Mouse (Mus musculus) midbrain, embryonic 13.5 days (tissue): ENCODE data around the gene Ccndbp1. TPM values are rescaled to one million over a fixed set of nuclear protein-coding genes. Genes with fewer than 3 reads are reported as not detected.
"Not testable (repeated sequence)": the region's sequence is repeated elsewhere in the genome, so short reads cannot be mapped to it uniquely, and the experiment has no call there.

ENCODE experiments used
- ATAC-seq: fragments of 200-750 bp; cut with Nextera tagmentation; 2 replicates; pipeline ENCODE4 v1.8.0; 2017; ENCODE audit warnings: mild to moderate bottlenecking, moderate TSS enrichment, moderate library complexity
- H3K27ac ChIP-seq: fragments of 300-500 bp; sonication (generic); 2 replicates; pipeline ENCODE4 v1.5.1; 2015; ENCODE audit warnings: inconsistent platforms, mild to moderate bottlenecking, moderate library complexity
- H3K27me3 ChIP-seq: fragments of 300-500 bp; sonication (generic); 2 replicates; pipeline ENCODE4 v1.6.1; 2015; ENCODE audit warnings: mild to moderate bottlenecking, inconsistent platforms
- H3K36me3 ChIP-seq: fragments of 300-500 bp; sonication (generic); 2 replicates; pipeline ENCODE4 v1.6.1; 2015; ENCODE audit warnings: mild to moderate bottlenecking, inconsistent platforms
- H3K4me1 ChIP-seq: fragments of 300-500 bp; sonication (generic); replicated peaks from 2 replicates; pipeline ENCODE4 v1.6.1; 2015; ENCODE audit warnings: inconsistent platforms
- H3K4me2 ChIP-seq: fragments of 300-500 bp; sonication (generic); replicated peaks from 2 replicates; pipeline ENCODE4 v1.6.1; 2015; ENCODE audit warnings: moderate library complexity, mild to moderate bottlenecking, inconsistent platforms
- H3K4me3 ChIP-seq: fragments of 300-500 bp; sonication (generic); replicated peaks from 2 replicates; pipeline ENCODE4 v1.5.1; 2015; ENCODE audit warnings: mild to moderate bottlenecking, inconsistent platforms
- H3K9ac ChIP-seq: fragments of 300-500 bp; sonication (generic); replicated peaks from 2 replicates; pipeline ENCODE4 v1.6.1; 2015; ENCODE audit warnings: mild to moderate bottlenecking, inconsistent platforms
- H3K9me3 ChIP-seq: fragments of 300-500 bp; sonication (generic); 2 replicates; pipeline ENCODE4 v1.6.1; 2016; ENCODE audit warnings: mild to moderate bottlenecking, inconsistent platforms
- whole genome bisulfite sequencing: fragments of 180-500 bp; shearing (Covaris S2); methylation state at CpG from one replicate; pipeline ENCODE4 v1.1.7; 2015; 5-methylcytosine and 5-hydroxymethylcytosine counted together
- polyA plus RNA-seq: library from polyadenylated mRNA; unstranded; fragments of >200 nt; fragmentation: Nextera tagmentation; extraction: Ambion mirVana; gene quantifications from 2 replicates; pipeline ENCODE4 v1.2.1, GENCODE M21; 2015

Gene Ccndbp1
- polyA plus RNA-seq, 1 experiment from 2014 or later, result 72.0 TPM

DNA sequence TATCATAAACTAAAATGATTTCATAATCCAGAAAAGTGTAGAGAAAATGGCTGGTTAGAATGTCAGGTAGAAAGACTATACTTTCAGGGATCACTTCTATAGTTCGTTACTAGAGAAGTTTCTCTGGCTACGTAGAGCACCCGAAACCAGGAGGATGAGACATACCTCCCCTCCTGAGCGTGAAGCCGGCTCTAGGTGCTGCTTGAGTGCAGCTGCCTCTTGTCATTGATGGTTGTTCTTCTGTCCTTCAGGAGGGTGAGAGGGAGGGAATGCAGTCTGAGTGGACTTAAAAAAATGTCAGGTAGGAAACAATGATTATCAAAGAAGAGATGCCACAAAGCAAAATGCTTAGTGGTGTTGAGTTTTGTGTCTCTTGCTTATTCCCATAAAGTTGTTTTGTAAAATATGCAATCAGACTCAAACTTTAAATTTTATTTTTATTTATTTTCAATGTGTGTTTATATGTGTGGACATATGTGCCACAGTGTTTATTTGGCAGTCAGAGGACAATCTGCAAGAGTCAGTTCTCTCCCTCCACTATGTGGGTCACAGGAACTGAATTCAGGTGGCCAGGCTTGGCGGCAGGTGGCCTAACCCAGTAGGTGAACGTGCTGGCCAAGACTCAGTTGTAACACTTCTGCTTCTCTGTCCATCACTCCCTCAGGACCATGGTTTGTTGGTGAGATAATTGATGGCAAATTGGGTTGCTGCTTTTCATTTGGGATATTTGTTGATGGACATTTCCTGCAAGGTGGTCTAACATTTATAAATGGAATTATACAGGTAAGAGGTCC is 4.0 kb upstream of the Ccndbp1 start:
- 87% methylated on average over 7 of the region's 7 CpGs for WGBS
- no peaks in the 10 kb centered on the region for H3K9me3 ChIP-seq
- no peak overlapping the region for H3K9ac ChIP-seq
- no peak overlapping the region for H3K27ac ChIP-seq
- no peaks in the 10 kb centered on the region for H3K27me3 ChIP-seq
- H3K4me1 ChIP-seq, result peaks cover 8% of the 10 kb centered on the region
- H3K36me3 ChIP-seq, result peaks cover 3% of the 10 kb centered on the region; the same call in 1 of the 2 replicates
- no peak for ATAC-seq
- no peak overlapping the region for H3K4me2 ChIP-seq
- no peak overlapping the region for H3K4me3 ChIP-seq

DNA sequence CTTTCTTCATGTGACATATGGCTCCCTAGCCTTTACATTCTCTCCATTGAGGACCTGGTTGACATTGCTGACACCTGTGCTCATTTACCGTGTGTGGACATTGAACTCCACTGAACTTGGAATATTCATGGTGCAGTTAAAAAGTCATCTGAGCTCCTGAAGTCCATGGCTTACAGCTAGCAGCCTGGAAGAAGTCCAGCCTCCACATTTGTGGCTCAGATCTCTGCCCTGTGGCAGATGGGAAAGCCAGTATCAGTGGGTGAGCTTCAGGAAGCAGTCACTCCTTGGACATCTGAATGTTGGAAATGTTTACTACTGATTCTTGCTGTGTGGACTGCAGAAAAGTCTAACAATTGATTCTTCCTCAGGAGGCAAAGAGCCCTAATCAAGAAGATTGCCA is 1.2 kb upstream of the Ccndbp1 start:
- Histone ChIP-seq H3K4me1 (peaks cover 14% of the 10 kb centered on the region), H3K9ac (no peak overlapping the region), H3K4me3 (no peak overlapping the region), H3K36me3 (peaks cover 12% of the 10 kb centered on the region), H3K4me2 (no peak overlapping the region), H3K27me3 (no peaks in the 10 kb centered on the region), H3K9me3 (no peaks in the 10 kb centered on the region), H3K27ac (no peak overlapping the region)
- 90% methylated on average over 1 of the region's 1 CpGs for WGBS
- ATAC-seq, result no peak

DNA sequence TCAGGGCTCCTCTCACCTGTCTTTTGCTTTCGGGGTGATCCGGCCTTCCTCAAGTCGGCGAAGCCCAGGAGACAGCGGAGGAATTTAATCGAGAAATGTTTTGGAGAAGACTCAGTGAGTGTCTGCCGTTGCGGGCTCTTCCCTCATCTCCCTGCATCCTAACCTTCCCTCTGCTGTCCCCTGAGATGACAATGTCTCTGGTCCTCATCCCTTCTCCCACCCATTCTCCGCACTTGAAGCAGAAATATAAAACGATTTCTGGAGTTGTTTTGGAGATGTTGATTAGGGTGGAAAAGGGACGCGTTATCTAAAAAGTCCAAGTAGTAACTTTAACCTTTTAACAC is 433 bp downstream of the Ccndbp1 start:
- H3K27ac ChIP-seq, result peak overlapping the region; percentile 71
- WGBS, result 1% methylated on average over 12 of the region's 12 CpGs
- peak; percentile 62; the same call in 1 of the 2 replicates for ATAC-seq
- peak overlapping the region; percentile 85 for H3K9ac ChIP-seq
- peak overlapping the region; percentile 88 for H3K4me3 ChIP-seq
- no peaks in the 10 kb centered on the region for H3K9me3 ChIP-seq
- H3K4me2 ChIP-seq, result peak overlapping the region; percentile 90
- peaks cover 25% of the 10 kb centered on the region for H3K36me3 ChIP-seq
- peaks cover 14% of the 10 kb centered on the region for H3K4me1 ChIP-seq
- H3K27me3 ChIP-seq, result no peaks in the 10 kb centered on the region

DNA sequence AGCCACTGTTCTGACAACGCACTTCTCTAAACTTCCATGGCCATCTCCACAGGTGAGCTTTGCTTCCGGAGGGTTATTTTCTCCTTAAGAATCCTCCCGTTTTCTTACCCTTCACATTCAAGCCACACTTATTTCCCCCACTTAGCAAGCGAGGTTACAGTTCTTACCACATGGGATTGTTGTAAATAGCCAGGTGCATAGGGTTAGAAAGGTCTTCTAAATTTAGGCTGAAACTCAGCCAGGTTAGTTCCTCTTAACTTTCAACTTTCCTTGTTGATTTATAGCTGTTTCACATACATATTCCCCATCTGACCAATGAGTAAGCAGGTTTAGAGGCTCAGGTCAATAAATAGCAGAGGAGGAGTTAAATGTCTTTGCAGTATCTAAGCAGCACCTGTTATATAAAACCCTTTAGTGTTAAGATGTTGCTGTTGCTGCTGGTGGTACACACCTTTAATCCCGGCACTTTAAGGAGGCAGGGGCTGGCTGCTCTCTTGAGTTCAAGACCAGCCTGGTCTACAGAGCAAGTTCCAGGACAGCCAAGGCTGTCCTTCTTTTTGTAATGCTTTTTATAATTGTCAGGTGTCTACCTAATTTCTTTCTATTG is 971 bp downstream of the Ccndbp1 start:
- peak overlapping the region; percentile 85 for H3K9ac ChIP-seq
- H3K4me3 ChIP-seq, result peak overlapping the region; percentile 88
- peaks cover 29% of the 10 kb centered on the region for H3K36me3 ChIP-seq
- H3K27ac ChIP-seq, result no peak overlapping the region
- peak overlapping the region; percentile 90 for H3K4me2 ChIP-seq
- no peak for ATAC-seq
- WGBS, result 29% methylated on average over 5 of the region's 5 CpGs
- no peaks in the 10 kb centered on the region for H3K27me3 ChIP-seq
- H3K4me1 ChIP-seq, result peaks cover 14% of the 10 kb centered on the region
- no peaks in the 10 kb centered on the region for H3K9me3 ChIP-seq

DNA sequence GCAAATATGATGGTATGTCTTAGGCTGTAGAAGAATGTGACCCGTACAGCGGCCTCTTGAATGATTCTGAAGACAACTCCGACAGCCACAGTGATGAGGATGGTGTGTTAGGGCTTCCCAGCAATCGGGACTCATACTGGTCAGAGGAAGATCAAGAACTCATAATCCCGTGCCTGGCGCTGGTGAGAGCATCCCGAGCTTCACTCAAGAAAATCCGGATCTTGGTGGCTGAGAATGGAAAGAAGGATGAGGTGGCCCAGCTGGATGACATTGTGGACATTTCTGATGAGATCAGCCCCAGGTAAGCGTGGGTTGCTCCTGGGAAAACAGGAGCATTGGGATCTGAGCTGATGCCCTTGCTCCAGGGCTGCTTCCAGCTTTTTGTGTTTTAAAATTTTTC is 4.5 kb downstream of the Ccndbp1 start:
- 89% methylated on average over 9 of the region's 9 CpGs for WGBS
- no peak for ATAC-seq
- no peak overlapping the region for H3K4me3 ChIP-seq
- peaks cover 14% of the 10 kb centered on the region for H3K4me1 ChIP-seq
- H3K9ac ChIP-seq, result no peak overlapping the region
- H3K36me3 ChIP-seq, result peaks cover 54% of the 10 kb centered on the region
- no peaks in the 10 kb centered on the region for H3K9me3 ChIP-seq
- no peak overlapping the region for H3K4me2 ChIP-seq
- H3K27me3 ChIP-seq, result no peaks in the 10 kb centered on the region
- no peak overlapping the region for H3K27ac ChIP-seq

DNA sequence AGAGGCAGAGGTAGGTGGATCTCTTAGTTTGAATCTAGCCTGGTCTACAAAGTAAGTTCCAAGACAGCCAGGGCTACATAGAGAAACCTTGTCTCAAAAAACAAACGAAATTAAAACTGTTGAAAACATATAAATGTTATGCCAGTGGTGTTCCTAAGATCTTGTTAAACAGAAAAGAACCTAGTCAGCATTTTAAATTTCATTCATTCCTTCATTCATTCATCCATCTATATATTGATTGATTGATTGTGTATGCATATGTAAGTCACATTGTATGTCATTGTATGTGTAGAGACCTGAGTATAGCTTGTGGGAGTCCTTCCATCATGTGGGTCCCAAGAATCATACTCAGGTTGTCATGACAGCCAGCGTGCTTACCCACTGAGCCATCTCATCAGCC is 7.3 kb downstream of the Ccndbp1 start:
- no peak overlapping the region for H3K27ac ChIP-seq
- H3K4me3 ChIP-seq, result no peak overlapping the region
- no peak overlapping the region for H3K9ac ChIP-seq
- H3K4me1 ChIP-seq, result no peaks in the 10 kb centered on the region
- no peak overlapping the region for H3K4me2 ChIP-seq
- no peak for ATAC-seq
- 87% methylated on average over 2 of the region's 2 CpGs for WGBS
- H3K36me3 ChIP-seq, result peaks cover 58% of the 10 kb centered on the region
- H3K27me3 ChIP-seq, result no peaks in the 10 kb centered on the region
- H3K9me3 ChIP-seq, result no peaks in the 10 kb centered on the region

DNA sequence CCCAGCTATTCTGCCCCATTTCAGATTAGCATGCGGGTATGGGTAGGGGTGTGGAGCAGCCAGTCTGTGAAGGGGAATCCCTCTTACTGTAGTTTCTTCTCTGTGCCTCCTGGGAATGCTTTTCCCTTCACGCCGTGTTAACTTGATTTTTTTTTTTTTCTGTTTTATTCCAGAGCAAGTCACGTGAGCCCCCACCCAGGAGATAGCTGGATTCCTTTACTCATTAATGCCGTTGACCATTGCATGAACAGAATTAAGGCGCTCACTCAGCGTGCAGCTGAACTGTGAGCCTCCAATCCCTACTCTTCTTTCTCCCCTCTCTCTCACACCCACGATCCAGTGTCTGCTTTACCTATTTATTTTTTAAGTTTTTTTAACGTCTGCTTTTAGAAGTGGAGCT is 8.0 kb downstream of the Ccndbp1 start:
- no peaks in the 10 kb centered on the region for H3K4me1 ChIP-seq
- H3K4me2 ChIP-seq, result no peak overlapping the region
- H3K27ac ChIP-seq, result no peak overlapping the region
- no peak for ATAC-seq
- H3K4me3 ChIP-seq, result no peak overlapping the region
- H3K9ac ChIP-seq, result no peak overlapping the region
- no peaks in the 10 kb centered on the region for H3K9me3 ChIP-seq
- 83% methylated on average over 9 of the region's 9 CpGs for WGBS
- no peaks in the 10 kb centered on the region for H3K27me3 ChIP-seq
- peaks cover 54% of the 10 kb centered on the region for H3K36me3 ChIP-seq

DNA sequence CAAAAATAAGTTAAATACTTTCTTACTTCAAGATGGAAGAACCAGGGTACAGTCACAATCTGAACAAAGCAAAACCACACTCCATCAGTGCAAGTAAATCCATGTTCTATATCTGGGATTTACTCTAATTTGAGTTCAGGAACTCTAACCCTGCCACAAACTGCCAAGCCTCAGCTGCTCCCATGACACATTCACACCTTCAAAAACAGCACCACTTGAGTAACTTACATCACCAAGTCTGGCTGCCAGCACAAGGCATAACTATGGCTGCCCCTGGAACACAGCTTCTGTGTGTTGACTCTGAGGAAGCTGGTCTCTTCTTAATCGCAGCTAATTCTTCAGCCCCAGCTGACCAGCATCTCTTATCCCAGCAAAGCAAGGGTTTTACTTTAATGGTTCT is 8.9 kb downstream of the Ccndbp1 start:
- Histone ChIP-seq H3K9ac (no peak overlapping the region), H3K9me3 (no peaks in the 10 kb centered on the region), H3K36me3 (peaks cover 44% of the 10 kb centered on the region), H3K27ac (no peak overlapping the region), H3K27me3 (no peaks in the 10 kb centered on the region), H3K4me3 (no peak overlapping the region), H3K4me1 (no peaks in the 10 kb centered on the region), H3K4me2 (no peak overlapping the region)
- whole genome bisulfite sequencing, result 90% methylated on average over 1 of the region's 1 CpGs
- ATAC-seq, result no peak

DNA sequence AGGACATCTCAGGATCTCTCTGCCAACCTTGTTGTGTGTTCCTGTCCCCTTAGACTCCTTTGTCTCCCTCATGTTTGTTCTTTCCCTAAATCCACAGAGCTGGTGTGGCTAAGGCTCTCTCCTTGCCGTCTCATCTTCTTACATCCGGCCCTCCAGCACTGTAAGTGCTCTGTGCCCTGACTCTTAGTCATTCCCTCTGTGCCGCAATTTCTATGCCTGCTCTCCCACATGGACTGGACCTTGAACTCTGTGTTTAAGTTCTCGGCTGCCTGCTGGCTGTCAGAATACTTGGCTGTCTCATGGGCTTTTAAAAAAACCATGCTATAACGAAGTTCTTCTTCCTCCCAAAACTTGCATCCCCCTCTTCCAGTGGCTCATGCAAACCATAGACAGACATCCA is 14.7 kb downstream of the Ccndbp1 start:
- Histone ChIP-seq H3K9me3 (no peaks in the 10 kb centered on the region), H3K4me1 (no peaks in the 10 kb centered on the region), H3K36me3 (peaks cover 1% of the 10 kb centered on the region), H3K4me2 (no peak overlapping the region), H3K27ac (no peak overlapping the region), H3K9ac (no peak overlapping the region), H3K27me3 (no peaks in the 10 kb centered on the region), H3K4me3 (no peak overlapping the region)
- WGBS, result 68% methylated on average over 5 of the region's 5 CpGs
- no peak for ATAC-seq

DNA sequence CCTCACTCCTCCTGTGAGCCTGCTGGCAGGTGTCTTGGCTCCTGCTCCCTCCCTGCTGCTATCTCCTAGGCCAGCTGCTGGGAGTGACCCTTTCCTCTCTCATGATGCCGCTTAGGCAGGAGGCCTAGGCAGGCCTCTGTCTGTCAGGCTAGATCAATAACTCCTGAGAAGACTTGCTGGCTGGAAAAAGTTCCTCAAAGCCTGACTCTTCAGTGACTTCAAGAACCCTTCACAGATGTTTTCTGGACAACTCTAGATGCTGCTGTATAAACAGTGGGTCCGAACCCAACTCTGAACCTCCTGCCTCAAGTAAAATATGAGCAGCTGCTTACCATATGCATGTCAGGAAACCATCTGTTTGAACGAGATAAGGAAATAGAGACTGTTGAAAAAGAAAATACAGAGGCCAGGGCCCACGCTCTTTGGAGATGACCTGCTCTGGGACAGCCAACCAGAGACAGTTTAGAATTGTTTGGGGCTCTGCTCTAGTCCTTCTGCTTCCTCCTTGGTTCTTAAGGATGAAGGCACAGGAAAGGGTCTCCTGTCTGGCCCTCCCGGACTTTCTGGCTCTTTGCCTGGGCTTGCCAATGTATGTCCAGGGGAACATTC is 28.6 kb downstream of the Ccndbp1 start, which contains the start of gene Epb42:
Gene Epb42, minus strand, starts transcription at position 340 of the 609 bp plus-strand sequence.
- H3K4me2 ChIP-seq, result no peak within 1 kb of the TSS
- H3K9ac ChIP-seq, result no peak within 1 kb of the TSS
- H3K36me3 ChIP-seq, result no peaks in the 10 kb centered on the region
- no peaks in the 10 kb centered on the region for H3K4me1 ChIP-seq
- no peak for ATAC-seq
- H3K27me3 ChIP-seq, result no peaks in the 10 kb centered on the region
- no peak within 1 kb of the TSS for H3K27ac ChIP-seq
- H3K9me3 ChIP-seq, result no peaks in the 10 kb centered on the region
- 75% methylated on average over 5 of the region's 5 CpGs for WGBS
- H3K4me3 ChIP-seq, result no peak within 1 kb of the TSS

DNA sequence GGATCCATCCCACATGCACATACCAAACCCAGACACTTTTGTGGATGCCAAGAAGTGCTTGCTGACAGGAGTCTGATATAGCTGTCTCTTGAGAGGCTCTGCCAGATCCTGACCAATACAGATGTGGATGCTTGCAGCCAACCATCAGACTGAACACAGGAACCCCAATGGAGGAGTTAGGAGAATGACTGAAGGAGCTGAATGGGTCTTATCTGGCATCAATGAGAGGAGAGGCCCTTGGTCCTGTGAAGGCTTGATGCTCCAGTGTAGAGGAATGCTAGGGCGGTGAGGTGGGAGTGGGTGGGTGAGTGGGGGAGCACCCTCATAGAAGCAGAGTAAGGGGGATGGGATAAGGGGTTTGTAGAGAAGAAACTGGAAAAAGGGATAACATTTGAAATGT is 30.6 kb downstream of the Ccndbp1 start:
- not testable (repeated sequence) for H3K9me3 ChIP-seq, H3K9ac ChIP-seq, H3K4me3 ChIP-seq, H3K4me1 ChIP-seq, ATAC-seq, H3K4me2 ChIP-seq, H3K36me3 ChIP-seq, H3K27me3 ChIP-seq, H3K27ac ChIP-seq
- WGBS, result 95% methylated on average over 1 of the region's 1 CpGs

DNA sequence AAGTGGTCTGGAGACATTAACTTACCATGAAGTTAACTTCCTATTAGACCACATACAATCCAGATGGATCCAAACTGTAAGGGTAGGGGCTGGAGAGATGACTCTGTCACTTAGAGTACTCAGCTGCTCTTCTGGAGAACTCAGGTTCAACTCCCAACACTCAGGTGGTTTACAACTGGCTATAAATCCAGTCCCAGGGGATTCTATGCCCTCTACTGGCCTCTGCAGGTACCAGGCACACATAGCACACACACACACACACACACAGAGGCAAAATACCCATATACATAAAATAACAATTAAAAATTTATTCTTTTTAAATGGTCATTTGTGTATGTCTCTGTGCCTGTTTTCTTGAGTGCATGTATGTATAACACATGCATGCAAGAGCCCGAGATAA is 31.2 kb downstream of the Ccndbp1 start:
- H3K9me3 ChIP-seq, result no peaks in the 10 kb centered on the region
- WGBS, result 96% methylated on average over 1 of the region's 1 CpGs
- no peak overlapping the region for H3K27ac ChIP-seq
- H3K36me3 ChIP-seq, result no peaks in the 10 kb centered on the region
- no peak overlapping the region for H3K4me2 ChIP-seq
- H3K9ac ChIP-seq, result no peak overlapping the region
- no peak overlapping the region for H3K4me3 ChIP-seq
- no peak for ATAC-seq
- H3K27me3 ChIP-seq, result no peaks in the 10 kb centered on the region
- no peaks in the 10 kb centered on the region for H3K4me1 ChIP-seq
